Mouse (Mus musculus) induced T-regulatory cell, adult 2 months (primary cell): ENCODE measurements around the gene Rps11.
"Not testable (repeated sequence)": the region's sequence is repeated elsewhere in the genome, so short reads cannot be mapped to it uniquely, and the experiment has no call there.

ENCODE experiments used
- DNase-seq: peaks from one replicate; pipeline ENCODE4 v3.0.0-alpha.2; 2012; ENCODE audit warnings: low read depth

The Rps11 gene

DNA sequence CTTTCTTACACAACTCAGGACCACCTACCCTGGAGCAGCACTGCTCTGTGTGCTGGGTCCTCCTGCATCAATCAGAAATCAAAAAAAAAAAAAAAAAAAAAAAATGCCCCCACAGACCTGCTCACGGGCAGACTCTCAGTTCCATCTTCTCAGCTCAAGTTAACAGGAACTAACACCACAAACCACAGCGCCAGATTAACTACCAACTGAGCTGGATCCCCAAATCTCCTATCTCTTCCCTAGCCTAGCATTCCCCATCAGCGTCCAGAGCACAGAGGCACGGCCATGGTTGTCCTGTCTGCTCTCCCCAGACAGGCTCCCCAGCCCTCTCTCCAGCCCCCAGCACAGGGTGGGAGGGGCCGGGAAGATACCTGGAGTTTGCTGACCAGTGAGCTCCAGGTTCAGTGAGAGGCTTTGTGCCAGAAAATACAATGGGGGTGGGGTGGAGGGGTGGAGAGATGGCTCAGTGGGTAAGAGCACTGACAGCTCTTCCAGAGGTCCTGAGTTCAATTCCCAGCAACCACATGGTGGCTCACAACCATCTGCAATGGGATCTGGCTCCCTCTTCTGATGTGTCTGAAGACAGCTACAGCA is 17.1 kb downstream of the Rps11 start:
- no peak for DNase-seq

DNA sequence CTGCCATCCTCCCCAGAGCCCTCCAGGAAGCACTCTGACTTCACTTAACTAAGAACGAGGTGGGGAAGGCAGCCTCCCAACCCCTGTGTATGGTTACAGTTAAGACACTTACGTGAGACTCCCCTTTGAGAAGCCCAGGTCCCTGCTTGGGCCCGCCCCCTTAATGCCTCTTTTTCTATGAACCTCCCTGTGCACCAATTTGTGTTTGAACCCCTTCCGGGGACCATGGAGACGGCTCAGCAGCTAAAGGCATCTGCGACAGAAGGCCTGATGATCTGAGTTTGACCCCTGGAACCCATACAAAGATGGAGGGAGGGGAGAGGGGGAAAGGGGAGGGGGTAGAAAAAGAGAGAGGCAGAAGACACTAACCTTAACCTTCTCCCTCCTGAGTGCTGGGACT is 17.8 kb downstream of the Rps11 start:
- no peak for DNase-seq

DNA sequence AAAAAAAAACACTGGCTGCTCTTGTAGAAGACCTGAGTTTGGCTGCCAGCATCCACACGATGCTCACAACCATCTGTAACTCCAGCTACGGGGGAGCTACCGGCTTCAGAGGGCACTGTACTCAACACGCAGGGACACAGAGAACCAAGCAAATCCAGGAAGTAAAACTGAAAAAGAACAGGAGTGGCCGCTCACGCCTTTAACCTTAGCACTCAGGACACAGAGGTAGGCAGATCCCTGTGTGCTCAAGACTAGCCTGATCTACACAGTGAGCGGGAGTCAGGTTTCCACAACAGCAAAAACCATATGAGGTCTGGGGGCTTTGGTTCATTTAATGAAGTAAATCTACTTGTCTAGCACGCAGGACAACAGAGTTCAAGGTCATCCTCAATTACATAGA is 18.7 kb downstream of the Rps11 start:
- DNase-seq, result no peak

DNA sequence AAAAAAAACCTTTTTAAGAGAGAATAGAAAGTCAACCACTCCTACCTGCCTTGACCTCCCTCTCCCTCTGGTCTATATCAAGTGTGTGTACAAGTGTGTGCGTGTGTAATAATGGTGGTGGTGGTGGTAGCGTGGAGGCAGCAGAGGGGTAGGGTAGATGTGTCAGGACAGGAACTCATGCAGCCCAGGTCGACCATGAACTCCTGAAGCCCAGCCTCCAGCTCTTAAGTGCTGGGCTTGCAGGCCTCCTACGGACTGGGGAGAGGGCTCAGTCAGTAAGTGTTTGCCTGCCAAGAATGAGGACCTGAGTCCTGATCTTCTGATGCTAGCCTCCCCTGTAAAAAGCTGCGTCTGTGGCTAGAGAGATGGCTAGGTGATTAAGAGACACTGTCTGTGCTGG is 19.3 kb downstream of the Rps11 start:
- DNase-seq, result no peak

DNA sequence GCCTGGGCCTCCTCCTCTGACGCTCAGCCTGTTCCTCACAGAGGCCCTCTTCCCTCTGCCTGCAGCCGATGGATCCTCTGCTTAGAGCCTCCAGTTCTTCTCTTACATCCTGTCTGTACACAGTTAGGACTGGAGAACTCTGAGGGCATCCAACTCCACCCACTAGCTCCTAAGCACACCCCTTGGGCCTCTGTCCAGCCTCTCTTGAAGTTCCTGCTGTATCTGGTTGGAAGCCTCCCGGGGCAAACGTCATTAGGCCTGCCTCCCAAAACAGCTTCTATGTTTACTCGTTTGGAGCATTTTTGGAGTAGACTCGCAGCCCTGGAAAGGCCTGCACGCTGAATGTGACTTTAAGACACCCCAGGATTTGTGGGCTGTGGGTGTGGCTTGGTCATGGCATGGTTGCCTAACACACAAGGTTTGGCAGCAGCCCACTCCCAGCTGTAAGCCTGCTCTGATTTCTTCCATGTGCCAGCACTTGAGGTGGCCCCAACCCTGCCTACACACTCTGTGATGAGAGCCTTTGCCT is 20.5 kb downstream of the Rps11 start, which contains the start of gene Fcgrt:
Gene Fcgrt (minus strand): TSS at position 200 of the 529 bp plus-strand sequence.
- DNase-seq, result no peak

DNA sequence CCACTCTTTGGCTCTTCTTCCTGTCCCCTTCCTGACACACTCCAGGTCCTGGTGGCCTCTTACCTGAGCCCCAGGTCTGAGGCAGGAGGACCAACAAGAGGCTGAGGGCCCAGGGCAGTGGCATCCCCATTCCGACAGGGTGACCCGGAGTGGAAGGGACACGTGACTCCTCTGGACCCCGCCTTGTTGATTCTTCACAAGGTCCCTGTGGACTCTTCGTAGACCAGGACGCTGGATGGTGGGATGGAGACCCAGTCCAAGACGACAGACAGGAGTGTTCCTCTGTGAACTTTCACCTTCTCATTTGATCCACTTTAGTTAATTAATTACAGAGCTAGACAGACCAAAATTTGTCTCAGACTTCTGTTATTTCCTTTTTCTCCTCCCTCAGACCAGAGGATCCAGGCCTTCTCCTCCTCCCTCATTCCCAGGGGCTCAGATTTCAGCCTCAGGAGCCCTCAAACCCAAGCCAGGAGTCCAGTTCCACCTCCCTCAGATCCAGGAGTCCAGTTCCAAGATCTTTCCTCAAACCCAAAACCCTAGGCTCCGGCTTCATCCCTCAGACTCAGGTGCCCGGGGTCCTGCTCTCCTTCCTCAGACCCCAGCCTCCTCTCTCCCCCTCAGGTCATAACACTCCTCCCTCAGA is 21.2 kb downstream of the Rps11 start:
- DNase-seq, result no peak

DNA sequence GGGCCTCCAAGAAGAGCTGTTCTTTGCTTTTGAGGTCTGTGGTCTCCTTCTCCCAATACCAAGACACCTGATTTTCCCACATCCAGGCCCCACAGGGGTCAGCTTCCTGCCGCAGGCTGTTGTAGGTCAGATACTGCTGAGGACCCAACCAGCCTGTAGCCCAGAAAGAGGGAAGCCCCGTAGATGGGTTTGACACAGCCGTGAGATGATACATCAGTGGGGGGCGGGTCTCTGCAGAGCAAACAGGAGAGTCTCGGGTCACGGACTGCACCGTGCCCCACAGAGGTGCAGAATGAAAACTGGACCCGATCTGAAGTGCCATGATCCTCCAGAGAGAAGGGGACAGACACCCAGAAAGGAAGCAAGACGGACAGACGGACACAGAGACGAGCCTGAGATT is 21.8 kb downstream of the Rps11 start:
- DNase-seq, result no peak

DNA sequence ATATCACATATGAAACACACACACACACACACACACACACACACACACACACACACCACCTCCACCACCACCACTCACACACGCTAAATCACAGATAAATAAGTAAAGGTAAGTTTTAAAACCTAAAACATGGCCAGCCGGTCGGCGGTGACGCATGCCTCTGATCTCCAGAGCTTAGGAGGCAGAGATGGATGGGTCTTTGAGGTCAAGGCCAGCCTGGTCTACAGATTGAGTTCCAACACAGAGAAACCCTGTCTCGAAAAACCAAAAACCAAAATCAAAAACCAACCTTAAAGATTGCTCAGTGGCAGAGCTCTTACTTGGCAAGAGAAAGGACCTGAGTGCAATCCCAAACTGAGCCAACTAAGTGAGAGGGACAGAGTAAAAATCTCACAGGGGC is 24.2 kb downstream of the Rps11 start:
- no peak for DNase-seq

DNA sequence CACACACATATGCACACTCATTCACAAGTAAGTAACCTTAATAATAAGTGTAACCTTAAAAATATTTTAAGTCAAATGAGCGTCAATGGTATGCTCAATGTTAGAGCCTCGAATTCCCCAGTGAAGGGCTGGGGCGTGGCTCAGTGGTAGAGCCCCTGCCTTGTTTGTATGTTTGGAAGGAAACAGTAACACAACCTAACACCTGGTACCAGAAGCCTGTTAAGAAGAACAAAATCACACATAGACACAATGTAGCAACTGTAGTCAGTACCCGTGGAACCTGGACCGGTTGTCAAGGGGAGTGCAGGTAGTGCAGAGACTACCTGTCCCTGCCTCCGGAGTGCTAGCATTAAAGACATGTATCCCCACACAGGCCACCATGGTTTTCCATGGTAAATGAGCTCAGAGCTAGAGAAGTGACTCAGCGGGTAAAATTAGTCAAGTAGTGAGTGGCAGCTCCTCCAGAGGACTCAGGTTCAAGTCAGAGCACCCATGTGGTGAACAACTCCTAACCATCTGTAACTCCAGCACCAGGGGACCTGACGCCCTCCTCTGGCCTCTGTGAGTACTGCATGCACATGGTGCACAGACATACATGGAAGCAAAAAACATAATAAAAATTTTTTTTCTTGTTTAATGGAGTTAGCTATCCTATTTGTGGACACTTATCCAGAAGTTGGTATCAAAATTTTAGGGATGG is 25.5 kb downstream of the Rps11 start:
- DNase-seq, result peak; percentile 62

DNA sequence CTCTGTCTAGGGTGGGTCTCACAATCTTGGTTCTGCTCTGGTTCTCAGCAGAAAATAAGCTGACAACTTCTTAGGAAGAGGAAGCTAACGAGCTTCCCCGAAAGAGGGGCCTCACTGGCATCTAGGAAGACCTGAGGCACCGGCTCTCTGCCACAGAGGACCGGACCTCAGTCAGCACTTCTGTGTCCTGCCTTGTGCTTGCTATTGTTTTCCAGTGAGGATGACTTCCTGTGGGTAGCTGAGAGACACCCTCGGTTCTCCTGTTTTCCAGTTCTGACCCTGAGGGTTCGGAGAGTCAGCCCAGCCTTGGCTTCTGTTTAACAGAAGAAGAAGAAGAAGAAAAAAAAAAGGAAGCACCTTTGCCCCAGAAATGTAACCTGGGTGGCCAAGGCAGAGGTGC is 26.8 kb downstream of the Rps11 start:
- no peak for DNase-seq

DNA sequence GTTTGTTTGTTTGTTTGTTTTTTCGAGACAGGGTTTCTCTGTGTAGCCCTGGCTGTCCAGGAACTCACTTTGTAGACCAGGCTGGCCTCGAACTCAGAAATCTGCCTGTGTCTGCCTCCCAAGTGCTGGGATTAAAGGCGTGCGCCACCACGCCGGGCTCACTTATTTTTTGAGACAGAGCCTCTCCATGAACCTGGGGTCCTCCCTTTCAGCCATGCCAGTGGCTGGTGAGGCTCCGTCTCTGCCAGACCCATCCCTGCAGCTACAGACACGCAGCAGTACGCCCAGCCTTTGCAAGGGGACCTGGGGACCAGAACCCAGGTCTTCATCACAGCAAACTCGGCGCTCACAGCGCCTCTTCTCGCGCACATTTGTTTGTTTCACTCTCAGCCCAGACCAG is 28.3 kb downstream of the Rps11 start:
- DNase-seq, result not testable (repeated sequence)

DNA sequence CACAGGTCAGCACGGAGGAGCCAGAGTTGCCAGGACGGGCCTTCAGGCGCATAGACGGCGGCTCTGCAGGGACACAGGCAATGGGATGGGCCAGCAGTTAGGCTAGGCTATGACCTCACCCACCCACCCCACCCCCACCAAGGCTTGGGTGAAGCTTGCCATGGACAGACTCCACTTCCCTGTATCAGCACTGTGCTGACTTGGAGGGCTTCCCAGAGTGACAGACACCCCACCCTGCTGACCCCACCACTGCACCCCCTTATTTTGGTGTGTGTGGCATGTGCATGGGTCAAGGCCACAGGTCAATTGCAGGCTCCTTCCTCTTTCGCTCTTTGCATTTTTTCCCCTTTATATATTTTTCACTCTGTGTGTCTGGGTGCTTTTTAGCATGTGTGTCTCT is 28.9 kb downstream of the Rps11 start:
- no peak for DNase-seq

DNA sequence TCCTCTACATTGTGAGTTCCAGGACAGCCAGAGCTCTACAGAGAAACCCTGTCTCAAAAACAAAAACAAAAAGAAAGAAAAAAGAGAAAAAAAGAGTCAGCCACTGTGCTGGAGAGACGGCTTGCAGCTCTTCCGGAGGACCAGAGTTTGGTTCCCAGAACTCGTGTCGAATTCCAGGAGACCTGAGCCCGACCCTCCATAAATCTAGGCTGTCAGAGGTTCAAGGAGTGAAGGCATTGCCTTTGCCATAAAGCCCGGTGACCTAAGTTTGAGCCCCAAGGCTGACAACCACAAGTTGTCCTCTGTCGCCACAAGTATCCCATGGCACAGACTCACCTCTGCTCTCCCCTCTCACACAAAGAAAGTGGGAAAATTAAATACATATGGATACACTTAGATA is 30.1 kb downstream of the Rps11 start:
- no peak for DNase-seq

DNA sequence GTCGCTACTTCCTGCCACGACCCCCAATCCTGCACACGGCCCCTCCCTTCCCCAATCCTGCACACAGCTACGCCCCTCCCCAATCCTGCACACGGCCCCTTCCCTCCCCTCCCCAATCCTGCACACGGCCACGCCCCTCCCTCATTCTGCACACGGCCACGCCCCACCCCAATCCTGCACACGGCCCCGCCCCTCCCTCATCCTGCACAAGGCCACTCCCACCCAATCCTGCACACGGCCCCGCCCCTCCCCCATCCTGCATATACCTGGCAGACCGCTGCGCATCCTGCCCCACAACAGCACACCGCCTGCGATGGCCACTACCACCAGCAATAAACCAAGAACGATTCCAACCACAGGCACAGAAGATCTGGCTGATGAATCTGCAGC is 30.7 kb downstream of the Rps11 start:
- DNase-seq, result peak; percentile 68

DNA sequence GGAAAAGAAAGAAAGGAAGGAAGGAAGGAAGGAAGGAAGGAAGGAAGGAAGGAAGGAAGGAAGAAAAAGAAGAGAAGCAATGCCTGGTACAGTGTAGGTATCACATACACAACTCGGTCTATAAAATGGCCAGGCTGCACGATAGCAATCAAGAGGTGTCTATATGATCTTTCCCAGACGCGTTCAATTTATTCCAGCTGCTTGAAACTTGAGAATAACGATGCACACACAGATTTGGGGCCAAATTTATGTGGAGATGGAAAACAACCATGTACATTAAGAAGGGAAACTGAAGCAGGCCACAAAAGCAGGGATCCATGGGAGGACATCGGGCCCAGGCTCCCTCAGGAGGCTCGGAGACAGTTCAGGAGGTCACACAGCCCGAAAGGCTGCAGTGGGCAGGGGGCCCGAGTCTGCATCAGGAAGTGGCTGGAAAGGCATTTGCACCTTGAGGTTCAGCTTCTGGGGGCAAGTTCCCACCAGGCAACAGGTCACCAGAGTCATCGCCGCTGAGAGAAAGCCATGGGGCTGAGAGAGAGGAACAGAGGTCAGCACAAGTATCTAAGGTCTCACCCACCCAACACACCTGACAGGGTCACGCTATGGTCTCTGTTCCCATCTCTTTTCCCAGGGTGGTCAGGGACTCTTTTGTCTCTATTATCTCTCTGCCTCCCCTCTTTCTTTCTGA is 31.3 kb downstream of the Rps11 start:
- DNase-seq, result peak; percentile 15

DNA sequence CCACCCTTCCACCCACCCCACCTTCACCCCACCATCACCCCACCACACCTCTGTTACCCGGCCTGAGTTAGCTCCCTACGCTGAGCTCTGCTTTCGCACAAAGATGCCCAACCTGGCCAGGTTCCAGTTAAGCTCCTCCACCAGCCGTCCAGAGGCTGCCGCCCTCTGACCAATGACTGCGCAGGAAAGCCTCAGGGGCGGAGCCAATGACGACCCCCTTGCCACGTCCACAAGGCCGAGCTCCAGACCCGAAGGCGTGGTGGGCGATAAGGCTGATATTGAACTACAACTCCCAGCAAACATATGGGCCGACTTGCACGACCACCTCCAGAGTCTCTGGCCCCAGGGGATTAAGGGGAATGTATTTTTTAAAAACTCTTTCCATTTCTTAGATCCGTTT is 32.2 kb downstream of the Rps11 start, which contains the start of gene Rcn3:
Gene Rcn3 (minus strand): TSS at position 174 of the 400 bp plus-strand sequence.
- no peak for DNase-seq

DNA sequence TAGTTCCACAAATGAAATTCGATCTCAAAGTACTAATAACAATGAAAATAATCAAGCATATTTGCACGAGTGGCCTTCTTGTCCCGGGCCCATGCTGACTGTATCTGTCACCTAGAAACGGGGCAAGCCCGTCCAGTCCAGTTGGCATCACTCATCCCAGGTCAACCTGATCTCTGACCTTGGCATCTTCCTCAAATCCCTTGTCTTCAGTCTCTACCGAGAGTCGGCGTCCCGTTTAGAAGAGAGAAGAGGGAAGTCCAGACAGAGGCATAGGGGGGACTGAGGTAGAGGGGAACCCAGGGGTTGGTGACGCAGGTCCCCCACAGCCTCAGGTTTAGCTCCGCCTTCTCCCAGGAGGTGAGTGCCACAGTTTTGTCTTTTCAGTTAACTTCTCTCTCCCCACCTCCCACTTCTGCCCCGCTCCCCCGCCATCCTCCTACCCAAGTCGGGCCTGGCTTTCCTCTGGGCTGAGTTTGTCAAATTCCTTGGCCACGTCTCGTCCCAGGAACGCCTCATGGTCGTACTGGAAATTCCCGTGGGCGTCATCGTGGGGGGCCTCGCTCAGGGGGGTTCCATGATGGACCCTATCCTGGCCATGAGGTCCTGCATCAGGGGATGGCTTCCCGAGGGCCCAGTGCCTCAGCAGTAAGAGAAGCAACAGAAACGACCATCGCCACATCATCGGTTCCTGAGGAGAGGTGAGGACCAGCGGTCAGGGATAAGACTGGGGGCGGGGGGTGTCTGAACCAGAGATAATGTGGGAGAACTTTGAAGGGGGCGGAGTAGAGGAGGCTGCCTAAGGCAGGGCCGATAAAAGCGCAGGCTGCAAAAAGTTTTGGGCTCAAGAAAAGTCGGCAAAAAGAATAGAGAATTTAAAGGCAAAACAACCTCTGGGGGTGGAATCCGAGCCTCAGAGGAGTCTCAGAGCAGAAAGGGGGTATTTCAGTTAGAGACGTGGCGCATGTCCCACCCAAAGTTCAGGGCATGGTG is 32.9 kb downstream of the Rps11 start:
- peak; percentile 30 for DNase-seq

DNA sequence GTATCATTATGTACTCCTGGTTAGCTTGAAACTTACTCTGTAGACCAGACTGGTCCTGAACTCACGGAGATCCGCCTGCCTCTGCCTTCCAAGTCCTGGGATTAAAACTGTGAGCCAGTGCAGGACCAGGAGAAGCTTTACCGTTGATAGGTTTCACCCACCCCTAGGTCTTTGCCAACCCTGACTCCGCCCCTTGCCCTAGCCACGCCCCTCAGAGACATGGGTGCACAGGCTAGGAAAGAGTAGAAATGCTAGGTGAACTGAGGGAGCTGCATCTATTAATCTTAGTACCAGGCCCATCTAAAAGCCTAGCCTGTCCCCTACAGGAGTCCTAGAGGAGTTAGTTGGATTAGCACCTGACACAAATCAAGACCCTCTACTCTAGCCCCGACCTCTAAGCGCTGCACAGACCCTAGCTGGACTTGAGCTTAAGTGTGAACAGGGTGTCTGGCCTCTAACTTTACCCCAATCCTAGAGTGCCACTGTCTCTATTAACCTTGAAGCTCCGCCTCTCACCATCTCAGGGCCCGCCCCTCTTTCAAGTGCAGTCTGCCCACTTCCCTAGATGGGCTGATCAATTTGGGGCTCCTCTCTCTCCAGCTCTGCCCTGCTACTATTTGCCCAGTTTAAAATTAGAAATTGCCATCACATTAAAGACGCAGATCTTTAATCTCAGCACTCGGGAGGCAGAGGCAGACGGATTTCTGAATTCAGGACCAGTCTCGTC is 33.8 kb downstream of the Rps11 start:
- peak; percentile 63 for DNase-seq

DNA sequence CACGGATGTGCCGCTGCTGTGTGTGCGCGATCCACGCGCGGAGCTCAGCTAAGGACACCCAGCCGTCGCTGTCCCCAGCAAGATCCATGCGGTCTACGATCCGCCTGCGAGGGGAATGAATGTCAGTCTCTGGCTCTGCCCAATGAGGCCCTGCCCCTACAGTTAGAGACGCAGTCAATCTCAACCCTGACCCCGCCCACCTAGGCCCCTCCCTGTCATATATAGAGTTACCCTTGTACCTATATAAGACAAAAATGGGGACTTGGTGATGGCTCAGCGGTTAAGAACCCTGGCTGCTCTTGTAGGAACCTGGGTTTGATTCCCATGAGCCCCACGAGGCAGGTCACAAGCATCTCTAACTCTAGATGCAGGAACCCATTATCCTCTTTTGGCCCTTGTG is 35.6 kb downstream of the Rps11 start:
- DNase-seq, result no peak

DNA sequence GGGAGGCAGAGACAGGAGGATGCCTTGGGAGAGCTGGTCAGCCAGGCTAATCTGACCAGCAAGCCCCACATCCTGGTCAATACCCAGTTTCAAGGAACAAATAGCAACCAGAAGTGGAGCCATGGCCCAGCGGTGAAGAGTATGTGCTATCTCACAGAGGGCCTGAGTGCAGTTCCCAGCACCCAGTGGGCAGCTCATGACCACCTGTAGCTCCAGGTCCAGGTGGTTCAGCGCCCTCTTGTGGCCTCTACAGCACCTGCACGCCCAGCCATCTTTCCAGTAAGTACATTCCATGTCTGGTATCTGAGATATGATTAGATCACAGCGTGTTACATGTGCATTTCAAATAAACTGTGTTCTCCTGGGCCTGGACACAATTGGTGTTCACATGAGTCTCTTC is 38.2 kb downstream of the Rps11 start:
- DNase-seq, result peak; percentile 47
